Mouse (Mus musculus): Measurements from ENCODE around the gene Hdc. TPM values are rescaled to one million over a fixed set of nuclear protein-coding genes. Genes with fewer than 3 reads are reported as not detected.
"Not testable (repeated sequence)": the region's sequence is repeated elsewhere in the genome, so short reads cannot be mapped to it uniquely, and the experiment has no call there.

Hdc gene
- polyA plus RNA-seq, 1 experiment: 22.3 TPM

DNA sequence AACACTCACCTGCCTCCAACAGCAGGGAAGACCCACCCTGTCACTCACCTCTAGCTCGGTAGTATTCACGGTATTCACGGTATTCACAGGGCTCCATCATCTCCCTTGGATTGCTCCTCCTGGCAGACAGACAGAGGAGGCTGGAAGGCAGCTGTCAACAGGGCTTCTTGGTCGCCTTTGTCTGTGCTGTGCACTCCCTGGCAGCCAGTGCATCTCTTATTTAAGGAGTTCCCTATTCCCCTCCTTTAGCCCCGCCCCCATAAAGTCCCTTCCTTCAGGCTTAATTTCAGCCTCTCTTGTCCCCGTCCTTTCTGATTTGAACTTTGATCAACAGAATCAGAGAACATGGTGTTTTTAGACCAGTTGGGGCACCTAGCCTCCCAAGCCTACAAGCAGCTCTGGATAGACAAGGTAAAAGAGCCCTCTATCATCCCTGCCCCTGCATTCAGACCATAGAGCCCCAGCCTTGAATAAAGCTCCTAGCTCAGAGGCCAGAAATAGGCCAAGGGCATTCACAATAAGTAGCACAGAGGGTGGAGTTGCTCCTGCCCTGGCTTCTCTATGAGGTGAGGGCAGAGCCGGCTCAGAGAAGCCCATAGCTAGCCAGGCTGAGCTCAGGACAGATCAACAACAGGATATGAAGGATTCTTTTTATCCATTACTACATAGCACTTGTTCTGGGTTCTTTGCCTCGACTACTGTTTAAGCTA, 474 bp downstream of the Hdc start:
- TF ChIP-seq POLR2A (IDR thresholded peaks at IDR 0.05; ENCODE audit: control insufficient read depth, low read depth, low read length) (no peak), CTCF (IDR thresholded peaks at IDR 0.05; ENCODE audit: control insufficient read depth, insufficient read depth, insufficient replicate concordance, low read depth, low read length) (no peak)
- H3K36me3 ChIP-seq (ENCODE audit: control insufficient read depth, insufficient read depth, low read length): no peaks in the 10 kb centered on the region
- no peak overlapping the region for H3K4me3 ChIP-seq (ENCODE audit: control insufficient read depth, low read depth, low read length)
- H3K27me3 ChIP-seq (ENCODE audit: control insufficient read depth, insufficient read depth, low read length): no peaks in the 10 kb centered on the region
- H3K4me1 ChIP-seq (ENCODE audit: control insufficient read depth, insufficient read depth, low read length): peaks cover 3% of the 10 kb centered on the region
- H3K27ac ChIP-seq (ENCODE audit: control insufficient read depth, insufficient read depth, low read depth, low read length): peak overlapping the region; percentile 61

DNA sequence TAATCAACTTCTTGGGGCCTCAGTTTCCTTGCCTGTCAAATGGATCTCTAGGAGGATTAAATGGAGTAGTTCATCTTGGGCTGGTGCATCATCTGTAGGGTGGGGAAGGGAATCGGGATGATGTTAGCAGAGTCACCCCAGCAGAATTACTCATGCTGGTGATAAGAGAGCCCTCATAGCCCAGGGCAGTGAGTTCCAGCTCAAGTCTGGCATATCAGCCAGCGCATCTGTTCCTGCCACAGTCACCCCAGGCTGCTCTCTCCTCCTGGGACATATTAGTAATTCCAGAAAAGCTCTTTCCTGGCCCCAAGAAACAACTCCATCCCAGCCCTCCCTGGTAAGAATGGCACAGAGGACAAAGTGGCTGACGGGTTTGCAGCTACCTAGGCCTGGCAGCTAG, 3.7 kb downstream of the Hdc start:
- Histone ChIP-seq H3K36me3 (ENCODE audit: control insufficient read depth, insufficient read depth, low read length) (no peaks in the 10 kb centered on the region), H3K27me3 (ENCODE audit: control insufficient read depth, insufficient read depth, low read length) (no peaks in the 10 kb centered on the region), H3K27ac (ENCODE audit: control insufficient read depth, insufficient read depth, low read depth, low read length) (no peak overlapping the region), H3K4me1 (ENCODE audit: control insufficient read depth, insufficient read depth, low read length) (peaks cover 3% of the 10 kb centered on the region), H3K4me3 (ENCODE audit: control insufficient read depth, low read depth, low read length) (no peak overlapping the region)
- no peak for TF ChIP-seq POLR2A (IDR thresholded peaks at IDR 0.05; ENCODE audit: control insufficient read depth, low read depth, low read length)
- TF ChIP-seq CTCF (IDR thresholded peaks at IDR 0.05; ENCODE audit: control insufficient read depth, insufficient read depth, insufficient replicate concordance, low read depth, low read length): no peak

DNA sequence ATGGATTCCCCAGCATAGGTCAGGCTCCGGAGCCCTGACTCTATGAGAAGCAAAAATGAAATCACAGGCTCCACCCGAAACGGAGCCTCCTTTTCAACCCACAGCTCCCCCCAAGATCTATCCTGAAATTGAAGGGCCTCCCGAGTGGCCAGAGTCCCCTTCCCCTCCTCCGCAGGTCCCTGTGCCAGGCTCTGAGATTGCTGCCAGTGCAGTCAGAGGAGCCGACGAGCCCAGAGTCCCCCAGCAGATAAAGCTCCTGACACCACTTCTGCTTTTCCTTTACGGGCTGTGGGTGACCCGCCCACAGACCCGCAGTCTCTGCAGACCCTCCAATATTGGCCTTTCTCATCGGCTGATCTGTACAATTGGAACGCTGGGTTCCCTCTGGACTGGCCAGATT, 9.5 kb downstream of the Hdc start:
- not testable (repeated sequence) for H3K4me1 ChIP-seq (ENCODE audit: control insufficient read depth, insufficient read depth, low read length); H3K36me3 ChIP-seq (ENCODE audit: control insufficient read depth, insufficient read depth, low read length); H3K27ac ChIP-seq (ENCODE audit: control insufficient read depth, insufficient read depth, low read depth, low read length); H3K4me3 ChIP-seq (ENCODE audit: control insufficient read depth, low read depth, low read length); H3K27me3 ChIP-seq (ENCODE audit: control insufficient read depth, insufficient read depth, low read length)

DNA sequence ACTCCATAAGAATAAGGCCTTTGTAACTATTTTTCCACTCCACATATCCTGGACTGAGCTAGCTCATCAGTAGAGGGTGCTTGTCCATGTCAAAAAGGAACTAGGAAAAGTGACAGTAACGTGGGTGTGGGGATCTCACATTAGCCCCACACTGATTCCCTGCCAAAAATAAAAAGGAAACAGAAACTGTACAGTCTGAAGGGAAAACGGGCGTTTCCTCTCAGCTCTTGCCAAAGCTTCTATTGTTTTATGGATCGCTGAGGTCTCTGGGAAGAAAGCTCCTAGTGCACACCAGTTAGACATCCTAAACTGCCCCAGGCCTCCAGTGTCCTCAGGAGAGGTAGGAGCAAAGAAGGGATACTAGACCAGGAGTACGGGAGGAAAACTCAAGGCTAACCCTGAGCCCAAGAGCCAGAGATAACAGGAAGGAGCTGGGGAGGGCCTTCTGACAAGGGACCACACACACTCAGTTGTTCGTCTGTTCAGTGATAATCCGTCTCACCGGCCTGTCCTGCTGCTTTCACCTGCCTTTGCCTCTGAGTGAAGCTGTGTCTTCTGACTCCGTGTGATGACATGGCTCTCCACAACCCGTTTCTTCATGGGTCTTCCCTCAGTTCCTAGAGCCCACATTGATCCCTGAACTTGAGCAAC, 11.4 kb downstream of the Hdc start:
- no peak overlapping the region for H3K4me3 ChIP-seq (ENCODE audit: control insufficient read depth, low read depth, low read length)
- H3K27ac ChIP-seq (ENCODE audit: control insufficient read depth, insufficient read depth, low read depth, low read length): peak overlapping the region; percentile 2
- H3K4me1 ChIP-seq (ENCODE audit: control insufficient read depth, insufficient read depth, low read length): peaks cover 2% of the 10 kb centered on the region
- H3K36me3 ChIP-seq (ENCODE audit: control insufficient read depth, insufficient read depth, low read length): no peaks in the 10 kb centered on the region
- H3K27me3 ChIP-seq (ENCODE audit: control insufficient read depth, insufficient read depth, low read length): no peaks in the 10 kb centered on the region
- TF ChIP-seq POLR2A (IDR thresholded peaks at IDR 0.05; ENCODE audit: control insufficient read depth, low read depth, low read length) (no peak), CTCF (IDR thresholded peaks at IDR 0.05; ENCODE audit: control insufficient read depth, insufficient read depth, insufficient replicate concordance, low read depth, low read length) (no peak)

DNA sequence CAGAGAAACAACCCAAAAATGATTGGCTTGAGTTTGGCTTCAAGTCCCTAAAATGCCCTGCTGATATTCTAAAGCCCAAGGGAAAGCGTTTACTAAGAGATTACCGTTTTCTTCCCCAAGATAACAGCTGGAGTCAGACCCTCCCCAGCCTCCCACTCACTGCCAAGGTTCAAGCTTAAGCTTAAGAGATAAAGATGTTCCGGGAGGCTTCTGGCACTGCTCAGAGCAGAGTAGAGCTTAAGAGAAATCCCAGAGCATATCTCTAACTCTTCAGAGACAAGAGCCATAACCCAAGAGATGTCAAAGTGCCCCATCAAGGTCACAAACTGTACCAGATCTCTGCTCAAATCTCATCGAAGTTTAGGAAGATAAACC, 12.4 kb downstream of the Hdc start:
- no peak overlapping the region for H3K27ac ChIP-seq (ENCODE audit: control insufficient read depth, insufficient read depth, low read depth, low read length)
- H3K4me1 ChIP-seq (ENCODE audit: control insufficient read depth, insufficient read depth, low read length): peaks cover 2% of the 10 kb centered on the region
- H3K4me3 ChIP-seq (ENCODE audit: control insufficient read depth, low read depth, low read length): no peak overlapping the region
- no peaks in the 10 kb centered on the region for H3K27me3 ChIP-seq (ENCODE audit: control insufficient read depth, insufficient read depth, low read length)
- TF ChIP-seq CTCF (IDR thresholded peaks at IDR 0.05; ENCODE audit: control insufficient read depth, insufficient read depth, insufficient replicate concordance, low read depth, low read length): no peak
- TF ChIP-seq POLR2A (IDR thresholded peaks at IDR 0.05; ENCODE audit: control insufficient read depth, low read depth, low read length): no peak
- no peaks in the 10 kb centered on the region for H3K36me3 ChIP-seq (ENCODE audit: control insufficient read depth, insufficient read depth, low read length)

DNA sequence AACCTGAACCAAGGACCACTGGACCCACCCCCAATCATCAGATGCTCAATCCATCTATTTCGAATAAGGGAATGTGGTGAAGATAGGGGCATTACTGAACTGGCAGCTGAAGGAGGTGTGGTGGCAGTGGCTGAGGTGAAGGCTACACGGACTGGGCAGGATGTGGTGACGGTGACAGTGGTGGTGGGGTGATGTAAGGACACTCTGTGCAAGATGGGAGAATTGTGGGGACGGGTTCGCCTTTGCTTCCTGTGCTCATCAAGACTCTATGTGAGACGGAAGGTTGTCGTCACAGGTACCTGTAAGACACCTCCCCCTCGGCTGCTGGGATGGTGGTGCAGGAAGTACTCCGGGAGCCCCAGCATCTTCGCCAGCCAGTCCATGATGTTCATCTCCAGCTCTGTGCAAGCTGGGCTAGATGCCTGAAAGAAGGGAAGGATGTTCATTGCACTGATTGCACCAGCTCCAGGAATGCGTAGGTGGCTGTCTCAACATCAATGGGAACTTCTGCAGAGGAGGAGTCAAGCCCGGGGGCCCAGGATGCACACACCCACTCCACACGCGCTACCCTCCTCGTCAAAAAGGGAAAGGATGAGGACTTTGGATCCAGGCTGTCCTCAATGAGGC, 12.9 kb downstream of the Hdc start:
- no peaks in the 10 kb centered on the region for H3K36me3 ChIP-seq (ENCODE audit: control insufficient read depth, insufficient read depth, low read length)
- peaks cover 2% of the 10 kb centered on the region for H3K4me1 ChIP-seq (ENCODE audit: control insufficient read depth, insufficient read depth, low read length)
- no peak overlapping the region for H3K27ac ChIP-seq (ENCODE audit: control insufficient read depth, insufficient read depth, low read depth, low read length)
- H3K27me3 ChIP-seq (ENCODE audit: control insufficient read depth, insufficient read depth, low read length): no peaks in the 10 kb centered on the region
- no peak overlapping the region for H3K4me3 ChIP-seq (ENCODE audit: control insufficient read depth, low read depth, low read length)
- no peak for TF ChIP-seq CTCF (IDR thresholded peaks at IDR 0.05; ENCODE audit: control insufficient read depth, insufficient read depth, insufficient replicate concordance, low read depth, low read length)
- TF ChIP-seq POLR2A (IDR thresholded peaks at IDR 0.05; ENCODE audit: control insufficient read depth, low read depth, low read length): no peak

DNA sequence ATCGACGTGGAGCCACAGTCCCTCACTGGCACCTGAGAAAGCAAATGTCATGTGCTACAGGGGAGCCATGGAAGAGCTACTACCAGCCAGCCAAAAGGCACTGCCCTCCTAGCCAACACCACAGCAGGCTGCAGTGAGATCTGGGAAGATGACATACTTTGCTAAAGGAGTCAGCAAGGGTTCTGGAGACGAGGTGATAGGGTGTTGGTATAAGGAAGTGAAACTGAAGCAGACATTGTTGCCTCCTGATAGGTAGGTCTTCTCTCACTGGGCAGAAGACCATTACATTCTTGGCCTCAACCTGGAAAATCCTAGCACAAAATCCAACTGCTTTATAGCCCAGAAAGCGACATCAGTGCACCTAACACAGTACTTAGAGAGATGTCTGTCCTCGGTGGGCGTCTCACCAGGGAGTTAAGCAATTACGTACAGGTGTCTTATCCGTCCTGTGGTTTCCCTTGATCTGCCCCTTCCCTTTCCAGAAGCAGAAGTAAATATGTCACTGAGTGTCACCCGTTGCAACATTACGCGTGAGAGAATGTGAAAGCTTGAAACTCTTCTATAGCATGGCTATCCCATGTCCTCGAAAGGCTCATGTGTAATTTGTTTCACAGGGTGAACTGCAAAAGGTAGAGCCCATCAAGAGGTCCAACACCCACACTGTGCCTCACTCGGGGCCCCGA, 17.0 kb downstream of the Hdc start:
- Histone ChIP-seq H3K4me1 (ENCODE audit: control insufficient read depth, insufficient read depth, low read length) (no peaks in the 10 kb centered on the region; the same call in 1 of the 2 replicates), H3K27me3 (ENCODE audit: control insufficient read depth, insufficient read depth, low read length) (no peaks in the 10 kb centered on the region), H3K27ac (ENCODE audit: control insufficient read depth, insufficient read depth, low read depth, low read length) (no peak overlapping the region), H3K4me3 (ENCODE audit: control insufficient read depth, low read depth, low read length) (no peak overlapping the region), H3K36me3 (ENCODE audit: control insufficient read depth, insufficient read depth, low read length) (no peaks in the 10 kb centered on the region)
- TF ChIP-seq POLR2A (IDR thresholded peaks at IDR 0.05; ENCODE audit: control insufficient read depth, low read depth, low read length): no peak
- no peak for TF ChIP-seq CTCF (IDR thresholded peaks at IDR 0.05; ENCODE audit: control insufficient read depth, insufficient read depth, insufficient replicate concordance, low read depth, low read length)

Data from testis, adult 2 months (tissue).